Mouse (Mus musculus): Measurements from ENCODE around the gene 4933436I01Rik.

The 4933436I01Rik gene

GRCm38 (mm10) chrX:67921350-67921749, at the start of gene 4933436I01Rik:
TSS of gene 4933436I01Rik (minus strand) at chrX:67921450.
- DNase-seq (ENCODE audit: extremely low read depth, low read depth) = no peak

- DNase-seq (ENCODE audit: extremely low read depth, low read depth) = peak; percentile 0
Measured at GRCm38 (mm10) chrX:67924769-67925470, 3.7 kb upstream of the 4933436I01Rik start.

GRCm38 (mm10) chrX:67883406-67883805, 37.8 kb downstream of the 4933436I01Rik start:
- DNase-seq (ENCODE audit: extremely low read depth, low read depth) = no peak

All from MEL-GATA-1-ER (cell line).